Mouse (Mus musculus) WW6 (cell line): Measurements from ENCODE around the gene Tmem151b.

ENCODE experiments used
- DNase-seq: peaks from one replicate; pipeline ENCODE4 v3.0.0-alpha.2; 2013; ENCODE audit warnings: low read depth, low spot score

Tmem151b gene

GRCm38 (mm10) chr17:45549617-45550181, at the start of gene Tmem151b:
Gene Tmem151b (minus strand): TSS chr17:45549677.
- DNase-seq, result no peak

- no peak for DNase-seq
Measured at GRCm38 (mm10) chr17:45598891-45599290, 49.4 kb upstream of the Tmem151b start.

GRCm38 (mm10) chr17:45598376-45598775, 48.9 kb upstream of the Tmem151b start:
- no peak for DNase-seq

GRCm38 (mm10) chr17:45597787-45598186, 48.3 kb upstream of the Tmem151b start:
- no peak for DNase-seq

DNA sequence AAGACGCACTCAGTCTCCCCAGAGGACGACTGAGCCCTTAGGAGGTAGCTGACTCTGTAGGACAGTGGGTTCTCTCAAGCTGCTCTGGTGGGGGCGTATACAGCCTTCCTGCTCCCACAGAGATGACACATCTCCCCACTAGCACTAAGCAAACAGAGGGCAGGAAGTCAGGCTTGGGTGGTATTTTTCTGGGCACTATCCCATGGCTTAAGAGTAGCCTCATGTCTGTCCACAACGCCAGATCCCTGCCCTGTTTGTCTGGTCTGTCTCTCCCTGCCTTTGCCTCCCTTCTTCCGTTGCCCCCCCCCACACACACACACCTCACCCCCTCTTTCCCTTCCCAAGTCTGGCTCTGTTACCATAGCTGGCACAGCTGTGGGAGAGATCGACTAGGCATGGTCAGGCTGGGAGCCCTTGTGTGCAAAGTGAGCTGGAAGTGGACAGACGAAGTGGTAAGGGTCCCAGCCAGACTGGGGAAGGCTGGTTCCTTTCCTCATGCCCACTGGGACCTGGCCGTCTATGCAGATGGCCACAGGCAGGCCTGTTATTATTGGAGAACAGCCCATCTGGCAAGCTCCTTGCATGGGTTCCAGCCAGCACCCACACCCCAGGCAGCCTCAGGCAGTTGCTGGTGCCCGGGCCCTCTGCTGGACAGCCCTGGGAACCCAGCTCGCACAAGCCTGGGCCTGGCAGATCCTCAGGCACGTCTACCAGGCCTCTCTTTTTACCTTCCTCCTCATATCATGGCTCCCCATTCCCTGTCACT, 47.3 kb upstream of the Tmem151b start:
- no peak for DNase-seq

DNA sequence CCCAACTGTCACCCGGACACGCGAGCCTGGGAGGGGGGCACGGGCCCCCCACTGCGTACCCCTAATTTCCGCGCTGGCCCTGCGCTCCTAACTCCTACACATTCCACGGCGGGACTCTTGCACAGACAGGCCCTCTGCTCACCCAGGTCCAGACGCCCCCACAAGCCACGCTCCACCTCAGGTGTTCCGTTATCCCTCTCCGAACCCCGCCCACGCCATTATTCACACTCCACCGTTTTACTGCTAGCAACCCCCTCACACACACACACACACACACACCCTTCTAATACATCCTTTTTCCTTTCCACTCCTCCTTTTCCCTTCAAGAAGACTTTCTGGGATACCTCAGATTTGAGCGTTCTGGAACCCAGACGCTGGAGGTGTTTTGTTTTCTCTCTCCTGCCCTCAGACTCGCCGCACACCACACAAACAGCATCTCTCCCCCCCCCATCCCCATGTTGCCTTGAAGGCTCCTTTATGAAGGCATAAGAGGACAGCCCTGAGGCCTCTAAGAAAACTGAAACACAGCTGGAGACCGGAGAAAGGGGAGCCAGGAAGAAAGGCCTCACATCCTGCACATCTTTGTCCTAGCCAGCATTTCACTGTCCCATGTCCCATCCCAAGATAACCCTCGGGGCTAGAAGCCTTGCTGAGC, 46.4 kb upstream of the Tmem151b start:
- no peak for DNase-seq

DNA sequence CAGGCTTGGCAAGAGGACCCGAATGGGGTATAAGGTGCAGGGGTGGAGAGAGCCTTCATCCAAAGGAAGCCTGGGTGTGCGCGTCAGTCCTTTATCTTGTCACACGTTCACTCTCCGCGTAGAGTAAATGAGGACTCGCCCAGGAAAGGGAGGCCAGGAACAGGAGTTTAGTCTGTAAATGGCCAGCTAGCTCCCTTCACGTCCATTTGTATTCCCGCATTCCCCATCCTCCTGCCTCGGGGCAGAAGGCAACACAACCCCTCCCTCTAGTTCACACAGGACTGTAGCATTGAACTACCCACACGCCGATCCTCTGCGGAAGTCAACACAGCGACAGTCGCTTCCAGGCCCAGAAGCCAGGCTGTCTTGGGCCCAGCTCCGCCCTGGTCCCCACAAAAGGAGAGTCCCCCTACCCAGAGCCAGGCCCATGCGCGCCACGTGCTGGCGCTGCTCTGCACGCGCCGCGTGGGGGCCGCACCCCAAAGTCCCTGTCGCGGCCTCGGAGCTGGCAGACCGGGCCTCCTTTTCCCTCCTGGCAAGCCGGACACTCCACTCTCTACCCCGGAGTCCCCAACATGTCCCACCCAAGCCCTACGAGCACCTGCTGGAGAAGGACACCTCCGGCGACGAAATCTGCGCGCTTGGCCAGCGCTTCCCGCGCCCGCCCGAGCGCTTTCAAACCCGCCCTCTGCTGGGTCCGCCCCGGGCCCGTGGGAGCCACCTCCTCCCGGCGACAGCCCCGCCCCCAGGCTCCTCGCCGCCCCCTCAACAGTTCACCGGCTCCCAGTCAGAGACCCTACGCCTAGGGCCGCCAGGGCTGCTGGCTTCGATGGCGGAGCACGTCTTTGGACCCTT, 45.6 kb upstream of the Tmem151b start:
- DNase-seq, result no peak

GRCm38 (mm10) chr17:45594195-45594594, 44.7 kb upstream of the Tmem151b start:
- DNase-seq, result no peak

- DNase-seq, result no peak
Measured at GRCm38 (mm10) chr17:45593479-45593878, 44.0 kb upstream of the Tmem151b start.

DNA sequence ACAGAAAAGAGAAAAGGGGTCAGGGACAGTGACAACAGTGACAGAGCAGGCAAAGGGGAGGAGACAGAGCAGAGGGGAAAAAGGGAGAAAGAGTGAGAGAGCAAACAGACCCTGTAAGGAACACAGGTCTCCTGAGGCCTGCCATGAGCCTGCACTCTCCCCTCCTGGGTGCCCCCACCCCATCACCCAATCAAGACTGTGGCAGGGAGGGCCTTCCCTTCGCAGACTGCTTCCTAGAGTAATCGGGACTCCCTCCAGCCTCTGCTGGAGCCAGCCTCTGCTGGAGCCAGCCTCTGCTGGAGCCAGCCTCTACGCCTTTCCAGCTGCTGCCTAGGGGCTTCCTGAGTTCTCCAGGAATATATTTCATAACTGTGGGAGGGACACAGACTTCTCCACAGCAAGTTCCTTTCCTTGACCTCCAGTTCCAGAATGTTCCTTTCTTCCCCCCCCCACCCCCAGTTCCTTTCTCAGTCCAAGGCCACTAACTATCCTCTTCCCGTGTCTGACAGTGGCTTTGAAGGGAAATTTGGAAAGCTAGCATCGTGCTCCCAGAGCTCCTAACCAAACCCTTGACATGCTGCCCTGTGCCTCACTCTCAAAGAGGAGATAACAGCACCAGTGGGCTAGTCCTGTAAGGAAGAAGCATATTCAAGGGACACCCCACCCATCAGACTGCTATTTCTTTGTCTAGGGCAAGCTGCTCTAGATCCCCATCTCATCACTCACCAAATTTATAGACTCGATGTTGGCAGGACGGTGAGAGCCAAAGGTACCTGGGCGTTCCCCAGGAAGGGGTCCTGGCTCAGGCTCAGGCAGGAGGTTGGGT, 43.3 kb upstream of the Tmem151b start:
- DNase-seq, result no peak

DNA sequence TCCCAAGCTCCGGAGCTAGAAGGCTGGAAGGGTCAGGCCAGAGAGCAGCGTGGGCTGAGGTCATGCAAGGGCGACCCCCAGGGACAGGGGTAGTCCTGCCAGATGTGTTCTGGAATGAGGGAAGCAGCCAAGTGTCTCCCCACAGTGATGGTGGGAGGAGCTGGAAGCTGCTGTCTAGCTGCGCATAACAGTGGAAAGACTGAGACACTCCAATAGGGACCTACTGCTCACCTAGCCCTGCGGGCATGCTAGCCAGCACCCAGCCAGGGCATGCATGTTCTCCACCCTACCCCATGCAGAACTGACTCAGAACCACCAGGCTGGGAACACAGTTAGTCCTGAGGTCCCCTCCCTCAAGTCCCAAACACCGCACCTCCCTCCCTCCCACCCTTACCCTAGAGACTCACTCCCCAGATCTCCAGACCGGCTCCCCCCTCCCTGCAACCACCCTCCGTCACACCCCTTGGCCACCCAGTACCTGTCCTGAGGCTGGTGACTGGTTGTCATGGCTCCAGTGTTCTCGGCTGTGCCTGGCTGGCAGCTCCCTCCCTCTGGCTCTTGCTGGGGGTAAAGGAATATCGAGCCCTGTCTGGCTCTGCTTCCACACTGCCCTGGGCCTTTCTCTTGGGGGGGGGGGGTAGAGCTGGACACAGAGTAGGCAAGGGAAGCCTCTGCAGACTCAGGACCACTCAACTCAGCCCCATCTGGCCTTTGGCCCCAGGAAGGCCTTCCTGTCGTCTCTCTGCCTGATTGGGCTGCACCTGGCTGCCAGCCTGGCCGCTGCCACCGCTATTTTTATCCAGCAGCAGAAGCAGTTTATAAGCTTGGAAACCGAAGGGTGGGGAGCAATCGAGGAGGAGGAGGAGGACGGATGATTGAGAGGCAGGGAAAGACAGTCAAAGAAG, 42.5 kb upstream of the Tmem151b start:
- no peak for DNase-seq

GRCm38 (mm10) chr17:45590410-45590809, 40.9 kb upstream of the Tmem151b start:
- DNase-seq, result no peak

- DNase-seq, result no peak
Measured at GRCm38 (mm10) chr17:45589844-45590243, 40.4 kb upstream of the Tmem151b start.

- no peak for DNase-seq
Measured at GRCm38 (mm10) chr17:45589236-45589635, 39.8 kb upstream of the Tmem151b start.

GRCm38 (mm10) chr17:45588370-45588769, 38.9 kb upstream of the Tmem151b start:
- no peak for DNase-seq

GRCm38 (mm10) chr17:45586449-45586837, 37.0 kb upstream of the Tmem151b start:
- DNase-seq, result no peak

DNA sequence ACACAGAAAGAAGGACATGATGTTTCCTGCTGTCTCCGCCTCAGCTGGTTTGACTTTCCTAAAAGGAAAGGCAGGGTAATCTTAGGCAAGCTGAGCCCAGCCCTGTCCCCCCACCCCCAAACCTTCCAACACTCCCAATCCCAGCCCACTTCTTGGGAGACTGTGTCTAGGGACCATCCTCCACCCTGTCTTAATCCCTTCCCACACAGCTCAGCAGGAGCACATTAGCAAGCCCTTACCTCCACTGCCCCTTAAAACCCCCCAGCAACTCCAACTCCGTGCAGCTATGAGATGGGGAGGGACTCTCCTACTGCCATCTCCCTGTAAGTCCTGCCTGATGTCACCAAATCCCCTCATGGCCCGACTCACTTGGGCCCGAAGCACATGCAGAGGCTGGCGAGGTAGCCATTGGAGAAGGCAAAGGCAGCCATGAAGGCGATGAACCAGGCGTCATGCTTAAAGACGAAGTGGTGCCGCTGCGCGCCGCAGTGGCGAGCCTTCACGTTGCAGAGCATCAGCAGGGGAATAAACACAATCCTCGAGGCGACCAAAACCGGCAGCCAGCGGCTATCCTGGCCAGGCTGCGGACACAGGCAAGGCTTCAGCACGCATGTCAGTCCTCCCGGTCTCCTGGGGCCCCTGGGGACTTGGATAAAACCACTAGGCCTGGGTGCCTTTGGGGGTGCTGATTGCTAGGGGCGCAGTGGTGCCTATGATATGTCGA, 36.4 kb upstream of the Tmem151b start:
- DNase-seq, result no peak

DNA sequence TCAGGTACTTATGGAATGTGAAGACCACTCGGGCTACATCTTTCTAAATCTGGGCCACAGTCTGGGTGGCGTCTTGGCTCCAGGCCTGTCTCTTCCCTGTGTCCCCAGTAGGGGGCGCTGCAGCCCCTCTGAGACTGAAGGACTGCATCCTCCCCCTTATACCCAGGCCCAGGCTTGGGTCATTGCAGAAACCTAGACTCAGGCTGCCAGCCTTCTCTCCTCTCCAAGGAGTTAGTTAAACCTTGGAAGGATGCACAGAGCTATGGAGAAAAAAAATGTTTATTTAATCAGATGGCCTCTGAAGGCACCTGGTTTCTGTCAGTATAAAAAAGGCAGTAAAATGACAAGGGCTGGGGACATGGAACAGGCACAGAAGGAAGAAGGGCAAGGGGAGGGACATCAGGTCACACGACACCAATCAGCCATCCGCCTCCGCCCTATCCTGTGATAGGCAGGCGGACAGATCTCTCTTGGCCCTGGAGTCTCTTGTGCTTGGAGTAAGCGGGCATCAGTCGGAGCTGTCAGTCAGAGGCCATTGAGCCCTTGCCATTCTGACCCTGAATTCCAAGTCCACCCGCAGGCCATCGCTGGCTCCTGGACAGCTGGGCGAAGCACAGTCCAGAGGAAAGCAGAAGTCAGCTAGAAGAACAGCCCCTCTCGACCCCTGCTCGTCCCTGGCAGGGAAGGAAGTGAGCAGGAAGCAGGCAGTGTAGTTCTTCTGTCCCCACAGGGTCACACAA, 35.6 kb upstream of the Tmem151b start:
- DNase-seq, result no peak
